8 mouse cellular contexts compared by ENCODE assay signal in genomic region chr5:137533117-137533827, GRCm38 (mm10). TPM values are rescaled to one million over a fixed set of nuclear protein-coding genes. Genes with fewer than 3 reads are reported as not detected.
DNase-seq lines count a peak whose midpoint lies in the region; ATAC-seq lines count a peak whose summit lies in the region.

Gene Epo (minus strand): TSS chr5:137533242.
Gene Gnb2 (minus strand): TSS chr5:137533510.

- intact Hi-C loops in gastrocnemius, postnatal 14 days (cut with DNase I; ENCODE audit: low total_unique reads) = no loop called here
- intact Hi-C loops in left cerebral cortex, postnatal 10 days (cut with DNase I) = loop anchor here (5.0 kb wide), 1 partner anchor 54 kb away; no protein-coding TSS in a partner anchor

- DNase-seq in adrenal gland, adult (ENCODE audit: inconsistent age in 2 of 2, low spot score in 1 of 2) = peak; percentile 98 to 99
- peak; percentile 100 for DNase-seq in embryo, embryonic 10.5 days (ENCODE audit: low spot score)
- DNase-seq in gastrocnemius, postnatal 14 days = peak; percentile 100
- peak; percentile 96 to 99 for DNase-seq in left cerebral cortex, postnatal 10 days (ENCODE audit: extremely low spot score in 1 of 2, low spot score in 2 of 2)
- peak; percentile 96 for DNase-seq in right cerebral cortex, postnatal 25 days
- peak; percentile 98 to 99 for DNase-seq in urinary bladder, postnatal 4 days (ENCODE audit: low spot score in 2 of 2)

- ATAC-seq in inflammation-experienced regulatory T-cells, adult 6 months = peak; percentile 70
- peak; percentile 74 for ATAC-seq in megakaryocyte-erythroid progenitor cell, adult 5-6 weeks (replicated peaks; ENCODE audit: low FRiP score, low TSS enrichment, poor library complexity, severe bottlenecking)

RNA-seq across cellular contexts. Expression of gene Epo, which starts in this region (rescaled TPM):
- not detected for total RNA-seq in gastrocnemius, postnatal 14 days (2021)
- not detected for polyA plus RNA-seq in inflammation-experienced regulatory T-cells, adult 6 months (2017; shearing (Covaris generic))
- not detected for total RNA-seq in left cerebral cortex, postnatal 10 days (2021)
- total RNA-seq in megakaryocyte-erythroid progenitor cell, adult 5-6 weeks (2014; fragmentation: Nextera tagmentation) = not detected in 2 replicates
- total RNA-seq in megakaryocyte-erythroid progenitor cell, adult 5-6 weeks (2017) = not detected in 2 replicates

RNA-seq across cellular contexts. Expression of gene Gnb2, which starts in this region (rescaled TPM):
- total RNA-seq in gastrocnemius, postnatal 14 days (2021) = 100 to 1,000 TPM; 194 to 231 TPM
- 10 to 100 TPM; 63.1 to 85.4 (median 72.9) TPM for polyA plus RNA-seq in inflammation-experienced regulatory T-cells, adult 6 months (2017; shearing (Covaris generic))
- total RNA-seq in left cerebral cortex, postnatal 10 days (2021) = 1,000 to 10,000 TPM in 1 of 2 experiments, 100 to 1,000 TPM in 1; 996 to 1,005 TPM
- 367 and 396 TPM in 2 replicates for total RNA-seq in megakaryocyte-erythroid progenitor cell, adult 5-6 weeks (2014; fragmentation: Nextera tagmentation)
- total RNA-seq in megakaryocyte-erythroid progenitor cell, adult 5-6 weeks (2017) = 155 and 173 TPM in 2 replicates

Comparison
In these comparisons a context has a peak if more than half of its experiments do, and no peak if none do; other contexts are left out.
1. Peak in every context shown above with its lines: DNase-seq and ATAC-seq.